Mouse (Mus musculus) embryonic fibroblast, embryonic 13.5 days (primary cell): ENCODE results near the gene Tnpo3. TPM values are rescaled to one million over a fixed set of nuclear protein-coding genes. Genes with fewer than 3 reads are reported as not detected.

ENCODE experiments used
- H3K27ac ChIP-seq: 2 replicates; pipeline ENCODE4 v1.5.1; 2012; ENCODE audit warnings: low read length, control low read depth, inconsistent platforms; ENCODE audit not compliant: insufficient read depth
- H3K4me1 ChIP-seq: 2 replicates; pipeline ENCODE4 v1.6.1; 2011; ENCODE audit warnings: low read length; ENCODE audit not compliant: control insufficient read depth, insufficient read depth
- H3K4me3 ChIP-seq: 2 replicates; pipeline ENCODE4 v1.5.1; 2011; ENCODE audit warnings: mild to moderate bottlenecking, control low read depth, low read length; ENCODE audit not compliant: insufficient read depth
- CTCF ChIP-seq: IDR thresholded peaks from 2 replicates; pipeline ENCODE4 v1.5.1; 2011; ENCODE audit warnings: mild to moderate bottlenecking, control low read depth, low read length, moderate library complexity, borderline replicate concordance; ENCODE audit not compliant: insufficient read depth
- POLR2A ChIP-seq: IDR thresholded peaks from 2 replicates; pipeline ENCODE4 v1.6.1; 2011; ENCODE audit warnings: low read depth, mild to moderate bottlenecking, control low read depth, low read length, moderate library complexity
- polyA plus RNA-seq: library from polyadenylated mRNA; stranded (reverse); fragments of >200 nt; gene quantifications from 2 replicates; pipeline ENCODE4 v1.2.4, GENCODE M21; 2011; ENCODE audit warnings: low read depth; ENCODE audit not compliant: missing spikeins, insufficient read length

The Tnpo3 gene
- polyA plus RNA-seq, 1 experiment: 76.1 TPM

DNA sequence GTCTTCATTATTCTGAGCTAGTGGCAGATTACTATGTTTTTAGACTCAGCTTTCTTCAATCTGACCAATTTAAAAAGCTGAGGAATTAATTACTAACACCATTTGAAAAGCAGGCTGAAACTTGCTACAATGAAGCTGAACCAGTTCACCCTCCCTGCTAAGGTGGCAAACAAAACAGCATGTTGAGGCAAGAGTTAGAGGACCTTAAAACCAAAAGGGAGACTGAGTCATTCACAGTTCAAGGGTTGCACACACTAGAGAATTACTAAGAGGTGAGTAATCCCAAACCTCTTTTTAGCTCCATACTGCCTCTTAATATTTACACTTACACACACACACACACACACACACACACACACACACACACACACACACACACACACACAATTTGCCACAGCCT is 62.1 kb downstream of the Tnpo3 start:
- Histone ChIP-seq H3K4me3 (no peak overlapping the region), H3K4me1 (no peaks in the 10 kb centered on the region), H3K27ac (peak overlapping the region; percentile 87; the same call in 1 of the 2 replicates)
- no peak for TF ChIP-seq POLR2A
- no peak for TF ChIP-seq CTCF

DNA sequence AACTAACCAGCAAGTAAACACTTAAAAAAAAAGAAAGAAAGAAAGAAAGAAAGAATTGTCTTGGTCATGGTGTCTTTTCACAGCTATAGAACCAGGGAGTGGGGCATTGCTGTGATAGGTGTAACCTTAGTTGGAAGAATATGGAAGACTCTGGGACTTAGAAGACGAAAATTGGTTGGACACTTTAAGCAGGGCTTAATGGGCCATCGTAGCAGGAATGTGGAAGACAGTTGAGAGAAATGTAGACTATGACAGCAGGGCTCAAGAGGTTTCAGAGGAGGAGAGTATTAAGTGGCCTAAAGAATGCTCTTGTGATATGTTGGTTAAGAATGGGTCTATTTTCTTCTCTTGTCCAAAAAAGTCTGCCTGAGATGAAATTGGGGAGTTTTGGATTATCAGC is 64.1 kb downstream of the Tnpo3 start:
- TF ChIP-seq CTCF (no peak), POLR2A (no peak)
- Histone ChIP-seq H3K4me3 (no peak overlapping the region), H3K4me1 (no peaks in the 10 kb centered on the region), H3K27ac (no peak overlapping the region)

DNA sequence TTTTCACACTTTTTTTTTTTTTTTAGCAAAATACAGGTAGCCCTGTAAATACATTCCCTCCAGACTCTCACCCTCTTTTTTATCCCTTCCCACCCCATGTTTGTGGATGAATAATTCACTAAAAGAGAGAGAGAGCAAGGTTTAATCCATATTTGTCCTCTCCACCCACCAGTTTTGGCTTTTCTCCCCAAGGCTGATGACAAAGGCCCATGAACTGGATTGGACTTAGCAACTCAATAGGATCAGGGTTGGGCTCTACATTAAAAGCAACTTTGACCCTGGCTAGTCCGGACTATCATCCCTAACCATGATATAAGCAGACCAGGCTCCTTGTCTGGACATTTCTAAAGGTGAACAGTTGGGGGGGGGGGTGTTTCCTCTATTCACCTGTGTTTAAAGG is 68.7 kb downstream of the Tnpo3 start:
- TF ChIP-seq POLR2A (no peak), CTCF (no peak)
- Histone ChIP-seq H3K4me1 (no peaks in the 10 kb centered on the region), H3K4me3 (no peak overlapping the region), H3K27ac (no peak overlapping the region)

DNA sequence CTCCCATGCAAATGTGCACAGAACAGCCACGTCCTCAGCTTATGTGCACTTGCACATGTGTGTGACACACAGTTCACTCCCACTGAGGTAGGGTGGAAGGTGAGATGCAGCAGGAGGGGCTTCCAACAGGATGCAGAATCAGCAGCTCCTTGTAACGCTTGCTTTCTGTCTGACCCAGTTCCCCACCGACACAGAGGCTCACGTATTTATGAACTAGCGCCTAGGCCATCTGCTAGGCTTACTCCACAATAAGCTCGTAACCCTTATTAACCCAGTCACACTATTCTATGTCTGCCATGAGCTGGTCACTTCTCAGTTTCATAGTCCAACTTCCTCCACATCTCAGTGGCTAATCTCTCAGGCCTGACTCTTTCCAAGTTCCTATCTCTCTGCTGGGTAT is 69.5 kb downstream of the Tnpo3 start:
- H3K4me3 ChIP-seq: no peak overlapping the region
- no peak overlapping the region for H3K27ac ChIP-seq
- no peaks in the 10 kb centered on the region for H3K4me1 ChIP-seq
- TF ChIP-seq POLR2A (no peak), CTCF (no peak)

DNA sequence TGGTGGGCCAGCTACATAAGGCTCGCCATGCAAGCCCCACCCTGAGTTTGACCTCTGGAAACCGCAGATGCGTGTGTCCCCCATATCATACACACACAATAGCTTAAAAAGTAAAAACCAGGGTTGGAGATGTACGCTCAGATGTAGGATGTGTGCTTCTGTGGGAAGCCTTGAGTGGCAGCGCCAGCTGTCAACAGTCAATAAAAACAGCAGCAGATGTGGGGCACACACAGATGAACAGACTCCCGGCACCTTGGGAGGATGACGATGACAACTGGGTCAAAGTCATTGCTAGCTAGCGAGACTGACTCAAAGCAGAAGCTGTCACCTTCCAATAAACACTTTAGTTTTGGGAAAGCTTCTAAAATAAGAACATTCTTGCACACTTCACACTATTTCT is 70.2 kb downstream of the Tnpo3 start:
- Histone ChIP-seq H3K4me3 (no peak overlapping the region), H3K27ac (no peak overlapping the region), H3K4me1 (no peaks in the 10 kb centered on the region)
- TF ChIP-seq POLR2A: no peak
- TF ChIP-seq CTCF: no peak

DNA sequence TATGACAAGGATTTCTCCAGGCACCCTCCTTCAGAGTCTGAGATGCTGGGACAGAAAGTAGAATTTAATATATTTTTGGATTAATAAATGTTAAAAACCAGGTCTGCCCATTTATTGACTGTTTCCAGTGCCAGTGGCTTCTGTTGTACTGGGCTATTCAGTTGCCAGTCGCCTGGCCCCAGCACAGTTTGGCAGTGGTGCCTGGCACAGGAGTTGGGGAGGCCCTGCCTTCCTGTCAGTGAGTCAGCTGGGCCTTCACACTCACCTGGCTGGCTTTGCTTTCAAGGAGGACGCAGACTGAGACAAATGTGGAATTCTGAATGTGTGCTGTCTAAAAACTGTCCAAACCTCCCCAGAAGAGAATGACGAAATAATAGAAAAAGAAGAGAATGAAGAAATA is 72.5 kb downstream of the Tnpo3 start:
- TF ChIP-seq CTCF (no peak), POLR2A (no peak)
- H3K4me3 ChIP-seq: no peak overlapping the region
- no peaks in the 10 kb centered on the region for H3K4me1 ChIP-seq
- H3K27ac ChIP-seq: no peak overlapping the region

DNA sequence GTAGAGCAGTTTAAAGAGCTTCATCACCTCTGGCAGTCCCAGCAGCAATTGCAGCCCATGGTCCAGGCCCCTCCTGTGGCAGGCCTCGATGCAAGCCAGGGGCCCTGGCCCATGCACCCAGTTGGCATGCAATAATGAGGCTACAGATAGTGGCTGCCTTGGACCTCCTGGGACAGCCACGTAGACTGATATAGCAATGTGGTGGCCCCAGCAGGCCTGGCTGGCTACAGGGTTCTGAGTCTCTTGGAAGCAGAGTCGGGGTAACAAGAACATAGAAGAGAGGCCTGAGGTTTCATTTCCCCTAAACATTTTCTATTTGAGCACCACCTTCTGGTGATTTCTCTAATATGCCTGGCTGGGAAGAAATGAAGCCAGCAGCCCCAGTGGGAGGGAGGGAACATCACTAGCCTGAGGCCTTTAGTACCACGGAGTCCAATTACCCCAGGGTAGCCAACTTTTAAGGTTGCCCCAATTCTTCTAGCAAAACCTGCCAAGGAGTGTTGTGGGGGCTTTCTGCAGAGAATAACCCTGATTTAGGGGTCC is 73.0 kb downstream of the Tnpo3 start:
- no peaks in the 10 kb centered on the region for H3K4me1 ChIP-seq
- H3K4me3 ChIP-seq: no peak overlapping the region
- no peak for TF ChIP-seq CTCF
- TF ChIP-seq POLR2A: no peak
- no peak overlapping the region for H3K27ac ChIP-seq

DNA sequence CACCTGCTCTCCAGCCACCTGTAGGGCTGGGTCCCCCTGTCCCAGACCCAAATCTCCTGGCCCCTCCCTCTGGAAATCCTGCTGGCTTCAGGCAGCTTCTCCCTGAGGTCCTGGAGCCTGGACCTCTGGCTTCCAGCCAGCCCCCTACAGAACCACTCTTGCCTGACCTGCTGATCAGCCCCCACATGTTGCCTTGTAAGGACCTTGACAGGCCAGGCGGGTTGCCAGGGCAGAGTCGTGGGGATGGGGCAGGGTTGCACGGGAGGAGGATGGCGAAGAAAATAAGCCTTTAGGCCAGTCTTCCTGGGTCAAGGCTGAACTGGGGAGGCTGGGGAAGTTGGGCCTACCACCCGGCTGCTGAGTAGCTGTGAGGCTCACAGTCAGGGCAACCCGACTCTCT is 74.4 kb downstream of the Tnpo3 start:
- Histone ChIP-seq H3K4me3 (no peak overlapping the region), H3K4me1 (no peaks in the 10 kb centered on the region), H3K27ac (no peak overlapping the region)
- TF ChIP-seq POLR2A (no peak), CTCF (no peak)

DNA sequence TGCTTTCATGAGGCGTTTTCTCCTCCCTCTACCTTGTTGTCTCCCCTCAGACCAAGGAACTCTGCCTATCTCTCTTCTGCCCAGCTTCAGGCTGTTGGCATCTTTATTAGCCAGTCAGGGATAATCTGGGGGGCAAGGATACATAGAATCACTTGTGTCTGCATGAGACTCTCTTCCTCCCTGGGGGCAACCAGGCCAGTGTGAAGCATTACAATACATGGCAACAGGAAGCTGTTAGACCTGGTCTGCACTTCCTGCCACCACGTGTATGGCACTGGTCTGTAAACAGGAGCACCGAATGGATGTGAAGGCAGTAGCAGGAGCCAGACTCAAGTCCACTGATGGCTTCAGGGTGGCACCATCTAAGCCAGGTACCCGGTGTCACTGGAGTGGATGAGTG is 79.6 kb downstream of the Tnpo3 start:
- H3K27ac ChIP-seq: no peak overlapping the region
- H3K4me1 ChIP-seq: 0 out of 2 replicates have a peak, but pooled peaks cover 4% of the 10 kb centered on the region
- H3K4me3 ChIP-seq: no peak overlapping the region
- TF ChIP-seq POLR2A (no peak), CTCF (no peak)

DNA sequence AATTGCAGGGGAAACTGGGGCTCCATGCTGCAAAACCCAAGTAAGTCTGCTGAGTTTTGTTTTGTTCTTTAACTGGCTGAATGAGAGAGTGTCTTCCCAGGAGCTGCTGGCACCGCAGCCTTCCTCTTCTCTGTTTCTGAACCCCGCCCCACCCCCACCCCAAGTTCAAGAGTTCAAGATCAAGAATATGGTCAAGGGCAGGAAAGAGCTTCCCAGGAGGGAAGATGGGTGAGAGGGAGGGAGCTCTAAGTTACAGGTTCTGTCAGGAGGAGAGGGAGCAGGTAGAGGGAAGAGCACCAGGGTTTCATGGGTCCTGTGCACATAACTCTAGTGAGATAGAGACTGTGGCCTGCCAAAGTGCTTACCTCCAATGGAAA is 80.3 kb downstream of the Tnpo3 start:
- Histone ChIP-seq H3K4me3 (no peak overlapping the region), H3K27ac (no peak overlapping the region), H3K4me1 (0 out of 2 replicates have a peak, but pooled peaks cover 4% of the 10 kb centered on the region)
- TF ChIP-seq CTCF (no peak), POLR2A (no peak)
